ENCODE assay signal across 28 mouse cellular contexts in the genomic region with DNA sequence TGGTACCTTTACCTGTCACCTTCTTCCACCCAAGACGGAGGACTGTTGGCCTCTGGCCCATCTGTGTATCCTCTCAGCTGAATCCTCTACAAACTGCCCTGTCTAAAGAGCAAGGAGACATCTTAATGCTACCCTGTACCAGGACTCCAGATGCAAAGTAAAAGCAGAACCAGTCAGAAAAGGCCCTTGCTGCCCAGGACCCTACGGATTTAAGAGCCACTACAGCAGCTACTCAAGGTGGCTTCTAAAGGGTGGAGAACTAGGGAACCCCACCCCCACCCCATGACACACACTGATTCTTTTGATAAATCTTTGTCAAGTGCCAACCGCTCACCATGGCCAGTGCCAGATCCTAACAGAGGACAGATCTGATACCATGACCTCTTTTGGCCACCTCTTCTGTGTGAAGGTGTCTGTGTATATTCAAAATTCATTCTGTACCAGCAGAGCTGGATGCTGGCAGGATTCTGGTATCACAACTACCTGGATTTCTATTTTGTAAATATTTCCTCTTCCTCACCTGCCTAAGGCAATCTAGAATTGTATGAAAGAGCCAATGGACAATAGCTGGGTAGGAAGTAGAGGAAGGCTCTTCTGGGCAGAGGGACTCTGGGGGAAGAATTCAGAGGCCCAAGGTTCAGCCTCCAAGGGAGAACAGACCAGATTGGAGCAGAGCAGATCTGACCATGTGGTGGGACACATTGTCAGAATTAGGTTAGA. TPM values are rescaled to one million over a fixed set of nuclear protein-coding genes. Genes with fewer than 3 reads are reported as not detected.
"Had no signal": no experiment of that assay in that cellular context is flagged by ENCODE, and none has a peak within 500 bp of the region (broad histone marks: within the 10 kb centered on the region; RNA-seq: fewer than 3 reads in every experiment).

No protein-coding gene starts in this region.

- H3K4me1 ChIP-seq: heart, embryonic 15.5 days; hindbrain, embryonic 13.5 days; hindbrain, embryonic 15.5 days; kidney, embryonic 15.5 days; limb, embryonic 13.5 days; limb, embryonic 15.5 days had no signal

- H3K9me3 ChIP-seq: heart, embryonic 13.5 days; heart, embryonic 15.5 days; hindbrain, embryonic 13.5 days; hindbrain, embryonic 15.5 days; kidney, embryonic 15.5 days; limb, embryonic 13.5 days; limb, embryonic 15.5 days; liver, embryonic 12.5 days had no signal

- ATAC-seq: hindbrain, postnatal 0 days; intestine, embryonic 16.5 days; liver, embryonic 12.5 days had no signal

- H3K4me2 ChIP-seq: heart, embryonic 11.5 days; heart, embryonic 13.5 days; heart, embryonic 15.5 days; hindbrain, embryonic 13.5 days; hindbrain, embryonic 15.5 days; kidney, embryonic 15.5 days; limb, embryonic 13.5 days; limb, embryonic 15.5 days; liver, embryonic 12.5 days had no signal

- H3K27ac ChIP-seq: heart, adult 2 months; heart, embryonic 13.5 days; heart, embryonic 15.5 days; hindbrain, embryonic 13.5 days; hindbrain, embryonic 15.5 days; hindbrain, postnatal 0 days; kidney, embryonic 15.5 days; kidney, postnatal 0 days; limb, embryonic 13.5 days; limb, embryonic 15.5 days; liver, embryonic 12.5 days; liver, embryonic 14.5 days had no signal

- H3K27me3 ChIP-seq: heart, embryonic 13.5 days; heart, embryonic 15.5 days; hindbrain, embryonic 13.5 days; hindbrain, embryonic 15.5 days; kidney, embryonic 15.5 days; limb, embryonic 13.5 days; limb, embryonic 15.5 days; liver, embryonic 12.5 days had no signal

- DNase-seq: gastrocnemius, postnatal 14 days; gastrocnemius, postnatal 36 days; heart, adult 11 months; heart, adult 2 months; heart, postnatal 14 days; heart, postnatal 36 days; kidney, adult 11 months; kidney, adult 2 months; kidney, adult 9 months; kidney, postnatal 14 days; kidney, postnatal 36 days; layer of hippocampus, adult 9-11 months; layer of hippocampus, postnatal 36 days; left cerebral cortex, postnatal 4 days had no signal

- H3K4me3 ChIP-seq: heart, adult 2 months; heart, embryonic 13.5 days; heart, embryonic 15.5 days; hindbrain, embryonic 13.5 days; hindbrain, embryonic 15.5 days; kidney, embryonic 15.5 days; limb, embryonic 13.5 days; limb, embryonic 15.5 days; liver, embryonic 12.5 days had no signal

- H3K9ac ChIP-seq: heart, embryonic 13.5 days; heart, embryonic 15.5 days; hindbrain, embryonic 13.5 days; hindbrain, embryonic 15.5 days; kidney, embryonic 15.5 days; limb, embryonic 13.5 days; limb, embryonic 15.5 days; liver, embryonic 12.5 days; liver, embryonic 14.5 days had no signal

RNA-seq across cellular contexts. Expression of a gene that starts 22.5 kb away (rescaled TPM):
- total RNA-seq: heart, postnatal 36 days; hematopoietic stem cell, adult 5-6 weeks had no signal
